Mouse (Mus musculus) midbrain, embryonic 10.5 days (tissue): ENCODE measurements around the gene Zdhhc11. TPM values are rescaled to one million over a fixed set of nuclear protein-coding genes. Genes with fewer than 3 reads are reported as not detected.

ENCODE experiments used
- DNase-seq: peaks from one replicate; pipeline ENCODE4 v3.0.0-alpha.2; 2017; ENCODE audit warnings: low spot score
- H3K27ac ChIP-seq: fragments of 300-500 bp; sonication (generic); replicated peaks from 2 replicates; pipeline ENCODE4 v1.5.1; 2016; ENCODE audit warnings: mild to moderate bottlenecking
- H3K27me3 ChIP-seq: fragments of 300-500 bp; sonication (generic); 2 replicates; pipeline ENCODE4 v1.6.1; 2016; ENCODE audit warnings: low read depth, mild to moderate bottlenecking; ENCODE audit not compliant: poor library complexity, severe bottlenecking
- H3K36me3 ChIP-seq: fragments of 300-500 bp; sonication (generic); 2 replicates; pipeline ENCODE4 v1.6.1; 2016; ENCODE audit warnings: mild to moderate bottlenecking, moderate library complexity
- H3K4me1 ChIP-seq: fragments of 300-500 bp; sonication (generic); 2 replicates; pipeline ENCODE4 v1.6.1; 2016
- H3K4me3 ChIP-seq: fragments of 300-500 bp; sonication (generic); 2 replicates; pipeline ENCODE4 v1.5.1; 2016; ENCODE audit warnings: mild to moderate bottlenecking, moderate library complexity
- H3K9me3 ChIP-seq: fragments of 300-500 bp; sonication (generic); replicated peaks from 2 replicates; pipeline ENCODE4 v1.6.1; 2016; ENCODE audit warnings: mild to moderate bottlenecking
- WGBS: fragments of 180-500 bp; shearing (Covaris S2); methylation state at CpG from one replicate; pipeline ENCODE4 v1.1.7; 2016; 5-methylcytosine and 5-hydroxymethylcytosine counted together
- microRNA-seq: library from miRNA; unstranded; fragments of <30 nt; microRNA quantifications from one replicate; pipeline ENCODE4, GENCODE M21; 2017
- polyA plus RNA-seq: library from polyadenylated mRNA; unstranded; fragments of >200 nt; fragmentation: Nextera tagmentation; extraction: Ambion mirVana; gene quantifications from 2 replicates; pipeline ENCODE4 v1.2.1, GENCODE M21; 2016

Zdhhc11 gene
- polyA plus RNA-seq, 1 experiment from 2014 or later, result not detected

- peaks cover 82% of the 10 kb centered on the region for H3K36me3 ChIP-seq
- no peak for DNase-seq
- no peaks in the 10 kb centered on the region for H3K4me1 ChIP-seq
- no peak overlapping the region for H3K4me3 ChIP-seq
- H3K27me3 ChIP-seq, result no peaks in the 10 kb centered on the region
- H3K9me3 ChIP-seq, result no peaks in the 10 kb centered on the region
- H3K27ac ChIP-seq, result no peak overlapping the region
- WGBS, result 91% methylated on average over 3 of the region's 3 CpGs
Observed at GRCm38 (mm10) chr13:74039926-74040325, 76.3 kb downstream of the Zdhhc11 start.

Small RNA genes within 50 kb of the gene (microRNA-seq; reads per million reads assigned to microRNA genes)
- not detected for gene Gm25197

Other genes with a start within 250 kb of the Zdhhc11 start
- 47.8 and 52.5 TPM in 2 replicates for gene Slc12a7, start 230.8 kb upstream of the Zdhhc11 start, polyA plus RNA-seq
- 13.2 and 14.7 TPM in 2 replicates for gene Nkd2, start 116.2 kb upstream of the Zdhhc11 start, polyA plus RNA-seq
- 59.5 and 69.1 TPM in 2 replicates for gene Trip13, start 26.1 kb upstream of the Zdhhc11 start, polyA plus RNA-seq
- gene Brd9, start 26.0 kb upstream of the Zdhhc11 start, polyA plus RNA-seq, result 57.8 and 71.9 TPM in 2 replicates
- gene Tppp, start 45.6 kb downstream of the Zdhhc11 start, polyA plus RNA-seq, result 1.00 and 1.9 TPM in 2 replicates
- gene Cep72, start 98.4 kb downstream of the Zdhhc11 start, polyA plus RNA-seq, result 22.5 and 25.6 TPM in 2 replicates
- gene Slc9a3, start 157.6 kb downstream of the Zdhhc11 start, polyA plus RNA-seq, result not detected in 2 replicates
- gene Exoc3, start 244.9 kb downstream of the Zdhhc11 start, polyA plus RNA-seq, result 79.2 and 88.7 TPM in 2 replicates